Mouse (Mus musculus): ENCODE results near the gene Ror2.

GRCm38 (mm10) chr13:53077732-53078345 lies 208.1 kb downstream of the Ror2 start:
- TF ChIP-seq EP300 (IDR thresholded peaks at IDR 0.05; ENCODE audit: low read depth) (no peak), CTCF (IDR thresholded peaks at IDR 0.05; ENCODE audit: low read depth) (no peak)

Measured in liver, postnatal 0 days (tissue).